Mouse (Mus musculus) small intestine, adult 2 months (tissue): ENCODE results near the gene 2700049A03Rik.

ENCODE experiments used
- CTCF ChIP-seq: fragments of 200-500 bp; IDR thresholded peaks from 2 replicates; pipeline ENCODE4 v1.5.1; 2012; ENCODE audit warnings: low read depth, mild to moderate bottlenecking, control low read depth, inconsistent platforms, low read length, moderate library complexity, mixed read lengths; ENCODE audit not compliant: insufficient replicate concordance, insufficient read length; ENCODE audit errors: extremely low read depth
- POLR2A ChIP-seq: fragments of 200-500 bp; IDR thresholded peaks from 2 replicates; pipeline ENCODE4 v1.6.1; 2012; ENCODE audit warnings: low read depth, mild to moderate bottlenecking, control low read depth, inconsistent platforms, low read length, moderate library complexity

DNA sequence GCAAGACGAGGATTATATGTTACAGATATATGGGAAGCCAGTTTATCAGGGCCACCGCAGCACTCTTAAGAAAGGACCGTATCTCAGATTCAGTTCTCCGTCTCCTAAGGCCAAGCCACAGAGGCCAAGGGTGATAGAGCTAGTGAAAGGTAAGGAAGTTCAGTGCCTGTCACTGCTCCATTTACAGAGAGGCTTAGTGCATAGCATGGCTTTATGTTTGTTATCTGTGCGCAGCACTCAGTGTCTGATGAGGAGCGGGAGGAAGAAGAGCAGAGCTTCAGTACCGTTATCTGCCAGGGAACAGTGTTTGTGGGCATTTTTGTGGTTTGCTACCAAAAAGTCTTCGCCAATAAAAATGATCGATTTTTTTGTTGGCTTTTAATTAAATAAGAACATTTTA, 27.8 kb downstream of the 2700049A03Rik start:
- TF ChIP-seq POLR2A (no peak), CTCF (no peak)
